Mouse (Mus musculus) myocyte (in vitro differentiated cells): ENCODE measurements at regions not wholly inside any gene's neighbourhood (a gene's known extent, or its start where the extent isn't known, plus 50 kb on each side); places are given as distances from the start of the nearest gene placed in this dataset.

ENCODE experiments used
- E2F4 ChIP-seq: IDR thresholded peaks from one replicate; pipeline ENCODE4 v1.6.1; 2011; ENCODE audit warnings: mild to moderate bottlenecking, control low read depth, moderate library complexity; ENCODE audit not compliant: insufficient read depth
- POLR2A ChIP-seq: IDR thresholded peaks from one replicate; pipeline ENCODE4 v1.6.1; 2011; ENCODE audit warnings: low read depth, mild to moderate bottlenecking, control low read depth, moderate library complexity; ENCODE audit not compliant: insufficient read length
- REST ChIP-seq: IDR thresholded peaks from one replicate; pipeline ENCODE4 v1.6.1; 2011; ENCODE audit warnings: mild to moderate bottlenecking, control low read depth, moderate library complexity; ENCODE audit not compliant: insufficient read depth, insufficient read length
- TCF12 ChIP-seq: IDR thresholded peaks from one replicate; pipeline ENCODE4 v1.6.1; 2011; ENCODE audit warnings: mild to moderate bottlenecking, control low read depth; ENCODE audit not compliant: poor library complexity, insufficient read depth, severe bottlenecking
- USF1 ChIP-seq: IDR thresholded peaks from one replicate; pipeline ENCODE4 v1.6.1; 2011; ENCODE audit warnings: low read depth, mild to moderate bottlenecking, control low read depth, moderate library complexity

GRCm38 (mm10) chr5:13951346-13951745, 73.7 kb upstream of the Sema3e start:
- no peak for TF ChIP-seq USF1
- no peak for TF ChIP-seq REST
- TF ChIP-seq POLR2A = no peak
- TF ChIP-seq E2F4 = no peak
- TF ChIP-seq TCF12 = no peak
